Mouse (Mus musculus) hindbrain, embryonic 15.5 days (tissue): ENCODE measurements around the gene Parva. TPM values are rescaled to one million over a fixed set of nuclear protein-coding genes. Genes with fewer than 3 reads are reported as not detected.

Source experiments
- ATAC-seq: fragments of 200-750 bp; cut with Nextera tagmentation; 2 replicates; pipeline ENCODE4 v1.8.0; 2017; ENCODE audit warnings: low read depth, moderate number of reproducible peaks, moderate TSS enrichment; ENCODE audit not compliant: low FRiP score
- H3K27ac ChIP-seq: fragments of 300-500 bp; sonication (generic); replicated peaks from 2 replicates; pipeline ENCODE4 v1.5.1; 2015; ENCODE audit warnings: mild to moderate bottlenecking, inconsistent platforms
- H3K27me3 ChIP-seq: fragments of 300-500 bp; sonication (generic); 2 replicates; pipeline ENCODE4 v1.6.1; 2015; ENCODE audit warnings: control low read depth, inconsistent platforms
- H3K36me3 ChIP-seq: fragments of 300-500 bp; sonication (generic); 2 replicates; pipeline ENCODE4 v1.6.1; 2015; ENCODE audit warnings: control low read depth, inconsistent platforms
- H3K4me1 ChIP-seq: fragments of 300-500 bp; sonication (generic); replicated peaks from 2 replicates; pipeline ENCODE4 v1.6.1; 2015; ENCODE audit warnings: control low read depth, inconsistent platforms
- H3K4me2 ChIP-seq: fragments of 300-500 bp; sonication (generic); 2 replicates; pipeline ENCODE4 v1.6.1; 2015; ENCODE audit warnings: moderate library complexity, mild to moderate bottlenecking, inconsistent platforms
- H3K4me3 ChIP-seq: fragments of 300-500 bp; sonication (generic); 2 replicates; pipeline ENCODE4 v1.5.1; 2015; ENCODE audit warnings: mild to moderate bottlenecking, inconsistent platforms
- H3K9ac ChIP-seq: fragments of 300-500 bp; sonication (generic); 2 replicates; pipeline ENCODE4 v1.6.1; 2015; ENCODE audit warnings: inconsistent platforms
- H3K9me3 ChIP-seq: fragments of 300-500 bp; sonication (generic); 2 replicates; pipeline ENCODE4 v1.6.1; 2016; ENCODE audit warnings: control low read depth, inconsistent platforms
- WGBS: fragments of 180-500 bp; shearing (Covaris S2); methylation state at CpG from one replicate; pipeline ENCODE4 v1.1.7; 2015; 5-methylcytosine and 5-hydroxymethylcytosine counted together
- polyA plus RNA-seq: library from polyadenylated mRNA; unstranded; fragments of >200 nt; fragmentation: Nextera tagmentation; extraction: Ambion mirVana; gene quantifications from 2 replicates; pipeline ENCODE4 v1.2.1, GENCODE M21; 2015

Gene Parva
- polyA plus RNA-seq, 1 experiment from 2014 or later: 27.7 TPM

- Histone ChIP-seq H3K27ac (no peak overlapping the region), H3K27me3 (no peaks in the 10 kb centered on the region), H3K36me3 (no peaks in the 10 kb centered on the region), H3K4me2 (no peak overlapping the region), H3K9me3 (no peaks in the 10 kb centered on the region), H3K9ac (no peak overlapping the region), H3K4me3 (no peak overlapping the region), H3K4me1 (peaks cover 16% of the 10 kb centered on the region)
- ATAC-seq: no peak
- WGBS: 55% methylated on average over 5 of the region's 5 CpGs
These were observed 103.6 kb downstream of the Parva start for GRCm38 (mm10) chr7:112530924-112531323.

GRCm38 (mm10) chr7:112534148-112534547 is 106.8 kb downstream of the Parva start:
- H3K9me3 ChIP-seq: no peaks in the 10 kb centered on the region
- no peak overlapping the region for H3K4me3 ChIP-seq
- no peak overlapping the region for H3K9ac ChIP-seq
- no peak overlapping the region for H3K4me2 ChIP-seq
- WGBS: 60% methylated on average over 3 of the region's 3 CpGs
- no peak for ATAC-seq
- no peaks in the 10 kb centered on the region for H3K27me3 ChIP-seq
- H3K36me3 ChIP-seq: no peaks in the 10 kb centered on the region
- H3K27ac ChIP-seq: no peak overlapping the region
- H3K4me1 ChIP-seq: peaks cover 12% of the 10 kb centered on the region

GRCm38 (mm10) chr7:112535408-112535921 is 108.2 kb downstream of the Parva start:
- no peak overlapping the region for H3K9ac ChIP-seq
- H3K4me1 ChIP-seq: peaks cover 12% of the 10 kb centered on the region
- no peaks in the 10 kb centered on the region for H3K36me3 ChIP-seq
- no peaks in the 10 kb centered on the region for H3K9me3 ChIP-seq
- H3K4me2 ChIP-seq: peak overlapping the region; percentile 31; the same call in 1 of the 2 replicates
- H3K4me3 ChIP-seq: no peak overlapping the region
- no peaks in the 10 kb centered on the region for H3K27me3 ChIP-seq
- H3K27ac ChIP-seq: peak overlapping the region; percentile 76
- WGBS: 8% methylated on average over 16 of the region's 16 CpGs
- peak; percentile 90 for ATAC-seq

- H3K9ac ChIP-seq: no peak overlapping the region
- no peak overlapping the region for H3K4me3 ChIP-seq
- no peaks in the 10 kb centered on the region for H3K4me1 ChIP-seq
- 83% methylated on average over 3 of the region's 3 CpGs for WGBS
- no peak overlapping the region for H3K27ac ChIP-seq
- no peak for ATAC-seq
- no peaks in the 10 kb centered on the region for H3K27me3 ChIP-seq
- H3K36me3 ChIP-seq: no peaks in the 10 kb centered on the region
- no peaks in the 10 kb centered on the region for H3K9me3 ChIP-seq
- no peak overlapping the region for H3K4me2 ChIP-seq
These were observed 121.8 kb downstream of the Parva start for GRCm38 (mm10) chr7:112549136-112549535.

GRCm38 (mm10) chr7:112561504-112561903 is 134.2 kb downstream of the Parva start:
- ATAC-seq: no peak
- Histone ChIP-seq H3K4me3 (no peak overlapping the region), H3K36me3 (no peaks in the 10 kb centered on the region), H3K4me1 (no peaks in the 10 kb centered on the region), H3K27me3 (no peaks in the 10 kb centered on the region), H3K9me3 (peaks cover 6% of the 10 kb centered on the region; the same call in 1 of the 2 replicates), H3K4me2 (no peak overlapping the region), H3K27ac (no peak overlapping the region), H3K9ac (no peak overlapping the region)
- 86% methylated on average over 3 of the region's 3 CpGs for WGBS

- Histone ChIP-seq H3K27me3 (no peaks in the 10 kb centered on the region), H3K9me3 (peaks cover 6% of the 10 kb centered on the region; the same call in 1 of the 2 replicates), H3K4me3 (no peak overlapping the region), H3K4me1 (no peaks in the 10 kb centered on the region; the same call in 1 of the 2 replicates), H3K27ac (no peak overlapping the region), H3K4me2 (no peak overlapping the region), H3K36me3 (no peaks in the 10 kb centered on the region), H3K9ac (no peak overlapping the region)
- WGBS: 95% methylated on average over 4 of the region's 4 CpGs
- ATAC-seq: no peak
These were observed 139.7 kb downstream of the Parva start for GRCm38 (mm10) chr7:112567004-112567403.

- Histone ChIP-seq H3K36me3 (no peaks in the 10 kb centered on the region), H3K9ac (no peak overlapping the region), H3K4me1 (no peaks in the 10 kb centered on the region; the same call in 1 of the 2 replicates), H3K9me3 (peaks cover 6% of the 10 kb centered on the region; the same call in 1 of the 2 replicates), H3K27me3 (no peaks in the 10 kb centered on the region), H3K4me3 (no peak overlapping the region), H3K4me2 (no peak overlapping the region), H3K27ac (no peak overlapping the region)
- 30% methylated on average over 5 of the region's 5 CpGs for WGBS
- ATAC-seq: no peak
These were observed 141.7 kb downstream of the Parva start for GRCm38 (mm10) chr7:112568961-112569360.

- no peaks in the 10 kb centered on the region for H3K9me3 ChIP-seq
- WGBS: 84% methylated on average over 6 of the region's 6 CpGs
- no peaks in the 10 kb centered on the region for H3K4me1 ChIP-seq
- H3K27ac ChIP-seq: no peak overlapping the region
- H3K36me3 ChIP-seq: no peaks in the 10 kb centered on the region
- ATAC-seq: no peak
- no peak overlapping the region for H3K9ac ChIP-seq
- no peak overlapping the region for H3K4me2 ChIP-seq
- no peak overlapping the region for H3K4me3 ChIP-seq
- H3K27me3 ChIP-seq: no peaks in the 10 kb centered on the region
These were observed 154.3 kb downstream of the Parva start for GRCm38 (mm10) chr7:112581621-112582020.

- Histone ChIP-seq H3K9ac (no peak overlapping the region), H3K36me3 (no peaks in the 10 kb centered on the region), H3K4me1 (no peaks in the 10 kb centered on the region), H3K27me3 (no peaks in the 10 kb centered on the region), H3K9me3 (no peaks in the 10 kb centered on the region), H3K27ac (no peak overlapping the region), H3K4me3 (no peak overlapping the region), H3K4me2 (no peak overlapping the region)
- 71% methylated on average over 6 of the region's 6 CpGs for WGBS
- ATAC-seq: no peak
These were observed 155.6 kb downstream of the Parva start for GRCm38 (mm10) chr7:112582882-112583405.

GRCm38 (mm10) chr7:112587449-112587848 is 160.1 kb downstream of the Parva start:
- Histone ChIP-seq H3K9me3 (no peaks in the 10 kb centered on the region), H3K36me3 (no peaks in the 10 kb centered on the region), H3K4me1 (peaks cover 15% of the 10 kb centered on the region), H3K27ac (no peak overlapping the region), H3K4me2 (no peak overlapping the region), H3K27me3 (no peaks in the 10 kb centered on the region), H3K4me3 (no peak overlapping the region), H3K9ac (no peak overlapping the region)
- 72% methylated on average over 1 of the region's 1 CpGs for WGBS
- no peak for ATAC-seq

GRCm38 (mm10) chr7:112589530-112589929 is 162.2 kb downstream of the Parva start:
- peaks cover 17% of the 10 kb centered on the region for H3K4me1 ChIP-seq
- no peaks in the 10 kb centered on the region for H3K27me3 ChIP-seq
- no peak overlapping the region for H3K4me2 ChIP-seq
- no peaks in the 10 kb centered on the region for H3K9me3 ChIP-seq
- 0 out of 2 replicates have a peak overlapping the region, but pooled peaks have one; percentile 12 for H3K27ac ChIP-seq
- 0 out of 2 replicates have a peak, but pooled peaks have one; percentile 28 for ATAC-seq
- WGBS: 48% methylated on average over 6 of the region's 6 CpGs
- no peak overlapping the region for H3K4me3 ChIP-seq
- no peak overlapping the region for H3K9ac ChIP-seq
- no peaks in the 10 kb centered on the region for H3K36me3 ChIP-seq

GRCm38 (mm10) chr7:112593586-112593985 is 166.3 kb downstream of the Parva start:
- Histone ChIP-seq H3K27ac (no peak overlapping the region), H3K9ac (no peak overlapping the region), H3K36me3 (no peaks in the 10 kb centered on the region), H3K27me3 (no peaks in the 10 kb centered on the region), H3K4me3 (no peak overlapping the region), H3K4me2 (no peak overlapping the region), H3K4me1 (peaks cover 17% of the 10 kb centered on the region), H3K9me3 (no peaks in the 10 kb centered on the region)
- no peak for ATAC-seq
- WGBS: 67% methylated on average over 5 of the region's 5 CpGs
